Mouse (Mus musculus) cerebellum, adult 9-11 months (tissue): Measurements from ENCODE around the gene Lyst.
"Not testable (repeated sequence)": the region's sequence is repeated elsewhere in the genome, so short reads cannot be mapped to it uniquely, and the experiment has no call there.

Experiments
- DNase-seq: peaks from one replicate; pipeline ENCODE4 v3.0.0; 2022

Lyst gene

GRCm38 (mm10) chr13:13637981-13638380 lies 47.8 kb downstream of the Lyst start:
- no peak for DNase-seq

GRCm38 (mm10) chr13:13638725-13639124 lies 48.5 kb downstream of the Lyst start:
- DNase-seq = no peak

- no peak for DNase-seq
Observed at GRCm38 (mm10) chr13:13647296-13647695, 57.1 kb downstream of the Lyst start.

- DNase-seq = no peak
Observed at GRCm38 (mm10) chr13:13655453-13655852, 65.3 kb downstream of the Lyst start.

GRCm38 (mm10) chr13:13666103-13666502 lies 75.9 kb downstream of the Lyst start:
- DNase-seq = not testable (repeated sequence)

GRCm38 (mm10) chr13:13670669-13671068 lies 80.5 kb downstream of the Lyst start:
- DNase-seq = no peak

- DNase-seq = no peak
Observed at GRCm38 (mm10) chr13:13671585-13672328, 81.6 kb downstream of the Lyst start.

- no peak for DNase-seq
Observed at GRCm38 (mm10) chr13:13674669-13675343, 84.6 kb downstream of the Lyst start.

GRCm38 (mm10) chr13:13677871-13678270 lies 87.7 kb downstream of the Lyst start:
- DNase-seq = peak; percentile 6

GRCm38 (mm10) chr13:13681642-13682041 lies 91.4 kb downstream of the Lyst start:
- no peak for DNase-seq

- DNase-seq = no peak
Observed at GRCm38 (mm10) chr13:13703476-13703875, 113.3 kb downstream of the Lyst start.

GRCm38 (mm10) chr13:13721435-13721834 lies 131.2 kb downstream of the Lyst start:
- DNase-seq = not testable (repeated sequence)

- no peak for DNase-seq
Observed at GRCm38 (mm10) chr13:13723293-13723692, 133.1 kb downstream of the Lyst start.

GRCm38 (mm10) chr13:13723786-13724185 lies 133.6 kb downstream of the Lyst start:
- DNase-seq = no peak

- no peak for DNase-seq
Observed at GRCm38 (mm10) chr13:13739232-13739631, 149.0 kb downstream of the Lyst start.

GRCm38 (mm10) chr13:13745911-13746310 lies 155.7 kb downstream of the Lyst start:
- no peak for DNase-seq

- no peak for DNase-seq
Observed at GRCm38 (mm10) chr13:13775778-13776494, 185.7 kb downstream of the Lyst start.

GRCm38 (mm10) chr13:13777052-13777451 lies 186.9 kb downstream of the Lyst start:
- no peak for DNase-seq

GRCm38 (mm10) chr13:13777696-13778095 lies 187.5 kb downstream of the Lyst start:
- no peak for DNase-seq

- DNase-seq = no peak
Observed at GRCm38 (mm10) chr13:13778837-13779458, 188.8 kb downstream of the Lyst start.

GRCm38 (mm10) chr13:13780271-13780670 lies 190.1 kb downstream of the Lyst start:
- no peak for DNase-seq

GRCm38 (mm10) chr13:13781026-13781425 lies 190.8 kb downstream of the Lyst start:
- DNase-seq = no peak

GRCm38 (mm10) chr13:13783296-13783695 lies 193.1 kb downstream of the Lyst start:
- no peak for DNase-seq
